Mouse (Mus musculus): ENCODE results near the gene Ppp2r3a. TPM values are rescaled to one million over a fixed set of nuclear protein-coding genes. Genes with fewer than 3 reads are reported as not detected.

Ppp2r3a gene
- polyA plus RNA-seq, 1 experiment from 2014 or later, result 28.7 TPM

DNA sequence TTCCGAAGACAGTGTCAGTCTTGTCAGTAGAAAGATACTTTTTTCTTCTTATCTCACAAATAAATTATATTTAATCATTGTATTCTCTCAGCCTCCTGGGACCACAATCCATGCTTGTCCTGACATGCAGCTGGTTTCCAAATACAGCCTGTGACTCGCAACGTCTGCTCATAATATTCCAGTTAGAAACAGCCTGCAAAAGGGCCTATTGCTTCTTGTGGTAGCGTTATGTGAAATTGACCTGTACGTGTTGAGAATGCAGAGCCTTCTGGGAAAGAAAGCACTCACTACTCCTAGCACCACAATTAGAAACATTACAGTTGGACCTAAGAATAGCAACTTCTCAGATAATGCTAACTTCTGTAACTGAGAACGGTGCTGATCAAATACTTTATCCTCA is 52.8 kb downstream of the Ppp2r3a start:
- no peak overlapping the region for H3K4me2 ChIP-seq
- H3K36me3 ChIP-seq, result no peaks in the 10 kb centered on the region
- no peak overlapping the region for H3K27ac ChIP-seq
- WGBS, result 76% methylated on average over 6 of the region's 6 CpGs
- peaks cover 6% of the 10 kb centered on the region for H3K4me1 ChIP-seq (replicated peaks)
- no peak for ATAC-seq (ENCODE audit: low FRiP score)
- no peaks in the 10 kb centered on the region for H3K9me3 ChIP-seq
- no peak overlapping the region for H3K4me3 ChIP-seq
- H3K27me3 ChIP-seq, result no peaks in the 10 kb centered on the region
- H3K9ac ChIP-seq, result no peak overlapping the region

DNA sequence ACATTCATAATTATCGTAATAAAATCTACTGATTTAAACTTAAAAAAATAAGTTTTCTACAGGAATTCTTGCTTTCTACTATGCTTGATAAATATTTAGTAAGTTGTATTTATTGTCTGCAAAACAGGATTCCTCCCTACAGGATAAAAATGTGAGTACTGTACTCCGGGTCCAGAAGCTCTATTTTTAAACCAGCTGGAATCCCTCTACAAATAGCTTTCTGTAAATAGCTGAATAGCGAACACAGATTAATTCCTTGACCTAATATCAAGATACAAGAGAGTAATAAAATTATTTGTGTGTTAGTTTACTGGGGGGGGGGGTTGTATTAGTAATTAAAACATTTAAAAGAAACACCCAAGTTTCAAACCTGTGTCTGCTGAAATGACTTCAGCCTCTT is 53.3 kb downstream of the Ppp2r3a start:
- no peak for ATAC-seq (ENCODE audit: low FRiP score)
- Histone ChIP-seq H3K9ac (no peak overlapping the region), H3K9me3 (no peaks in the 10 kb centered on the region), H3K27me3 (no peaks in the 10 kb centered on the region), H3K4me2 (no peak overlapping the region), H3K36me3 (no peaks in the 10 kb centered on the region), H3K27ac (no peak overlapping the region), H3K4me3 (no peak overlapping the region), H3K4me1 (replicated peaks) (peaks cover 6% of the 10 kb centered on the region)
- WGBS, result 91% methylated on average over 3 of the region's 3 CpGs

GRCm38 (mm10) chr9:101181962-101182701 is 69.5 kb downstream of the Ppp2r3a start:
- 50% methylated on average over 5 of the region's 5 CpGs for WGBS
- Histone ChIP-seq H3K27ac (no peak overlapping the region), H3K9me3 (no peaks in the 10 kb centered on the region), H3K9ac (no peak overlapping the region), H3K4me1 (replicated peaks) (0 out of 2 replicates have a peak, but pooled peaks cover 3% of the 10 kb centered on the region), H3K4me2 (no peak overlapping the region), H3K27me3 (no peaks in the 10 kb centered on the region), H3K4me3 (no peak overlapping the region), H3K36me3 (peaks cover 37% of the 10 kb centered on the region)
- ATAC-seq (ENCODE audit: low FRiP score), result no peak

- no peak overlapping the region for H3K4me2 ChIP-seq
- ATAC-seq (ENCODE audit: low FRiP score), result no peak
- no peak overlapping the region for H3K27ac ChIP-seq
- peaks cover 45% of the 10 kb centered on the region for H3K36me3 ChIP-seq
- no peak overlapping the region for H3K4me3 ChIP-seq
- H3K9ac ChIP-seq, result 0 out of 2 replicates have a peak overlapping the region, but pooled peaks have one; percentile 35
- WGBS, result 73% methylated on average over 6 of the region's 6 CpGs
- H3K9me3 ChIP-seq, result no peaks in the 10 kb centered on the region
- H3K27me3 ChIP-seq, result no peaks in the 10 kb centered on the region
- H3K4me1 ChIP-seq (replicated peaks), result 0 out of 2 replicates have a peak, but pooled peaks cover 3% of the 10 kb centered on the region
Measured at GRCm38 (mm10) chr9:101181291-101181690, 70.3 kb downstream of the Ppp2r3a start.

GRCm38 (mm10) chr9:101180234-101180633 is 71.4 kb downstream of the Ppp2r3a start:
- 53% methylated on average over 2 of the region's 2 CpGs for WGBS
- no peak overlapping the region for H3K4me3 ChIP-seq
- ATAC-seq (ENCODE audit: low FRiP score), result no peak
- no peak overlapping the region for H3K9ac ChIP-seq
- no peak overlapping the region for H3K4me2 ChIP-seq
- H3K4me1 ChIP-seq (replicated peaks), result 0 out of 2 replicates have a peak, but pooled peaks cover 3% of the 10 kb centered on the region
- no peaks in the 10 kb centered on the region for H3K27me3 ChIP-seq
- H3K27ac ChIP-seq, result no peak overlapping the region
- no peaks in the 10 kb centered on the region for H3K9me3 ChIP-seq
- H3K36me3 ChIP-seq, result peaks cover 37% of the 10 kb centered on the region

DNA sequence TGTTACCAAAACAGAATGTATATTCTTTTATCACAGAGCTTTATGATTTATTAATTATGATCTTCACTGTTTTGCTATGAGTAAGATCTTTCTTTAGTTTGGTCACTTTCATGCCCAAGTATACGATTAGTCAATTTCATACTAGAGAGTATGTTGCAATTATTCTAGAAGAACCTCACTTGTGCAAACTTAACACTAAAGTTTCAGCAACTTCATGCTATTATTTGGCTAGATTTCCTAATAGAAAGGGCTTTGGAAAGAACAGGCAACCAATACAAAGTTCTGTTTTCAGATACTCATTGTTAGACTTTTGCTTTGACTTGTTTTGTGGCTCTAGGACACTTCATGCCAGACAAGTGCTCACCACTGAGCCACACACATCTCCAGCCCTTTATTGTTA is 91.0 kb downstream of the Ppp2r3a start:
- Histone ChIP-seq H3K4me3 (no peak overlapping the region), H3K27ac (no peak overlapping the region), H3K27me3 (no peaks in the 10 kb centered on the region), H3K9me3 (no peaks in the 10 kb centered on the region), H3K4me2 (no peak overlapping the region), H3K4me1 (replicated peaks) (no peaks in the 10 kb centered on the region), H3K9ac (no peak overlapping the region), H3K36me3 (peaks cover 5% of the 10 kb centered on the region; the same call in 1 of the 2 replicates)
- no peak for ATAC-seq (ENCODE audit: low FRiP score)
- 100% methylated on average over 1 of the region's 1 CpGs for WGBS

DNA sequence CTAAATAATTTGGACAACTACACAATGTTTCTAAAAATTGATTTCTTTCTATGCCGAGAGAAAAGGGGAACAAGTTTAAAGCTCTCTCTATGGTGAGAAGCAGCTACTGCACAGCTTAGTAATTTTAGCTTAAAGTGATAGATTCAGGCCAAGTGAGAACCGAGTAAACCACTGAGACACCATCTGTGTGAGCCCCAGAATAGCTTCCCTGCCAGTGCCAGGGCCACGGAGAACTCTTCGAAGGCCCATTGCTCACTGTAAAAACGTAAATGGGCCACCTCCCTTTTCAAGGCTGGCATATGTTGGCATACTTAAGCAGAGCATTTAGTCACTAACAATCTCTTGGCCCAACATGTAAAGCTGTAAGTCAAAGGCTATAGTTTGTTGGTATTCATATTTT is 91.5 kb downstream of the Ppp2r3a start:
- H3K9me3 ChIP-seq, result no peaks in the 10 kb centered on the region
- no peak overlapping the region for H3K4me3 ChIP-seq
- H3K27ac ChIP-seq, result no peak overlapping the region
- no peak overlapping the region for H3K9ac ChIP-seq
- H3K36me3 ChIP-seq, result peaks cover 5% of the 10 kb centered on the region; the same call in 1 of the 2 replicates
- H3K27me3 ChIP-seq, result no peaks in the 10 kb centered on the region
- no peaks in the 10 kb centered on the region for H3K4me1 ChIP-seq (replicated peaks)
- WGBS, result 75% methylated on average over 5 of the region's 5 CpGs
- H3K4me2 ChIP-seq, result no peak overlapping the region
- ATAC-seq (ENCODE audit: low FRiP score), result no peak

DNA sequence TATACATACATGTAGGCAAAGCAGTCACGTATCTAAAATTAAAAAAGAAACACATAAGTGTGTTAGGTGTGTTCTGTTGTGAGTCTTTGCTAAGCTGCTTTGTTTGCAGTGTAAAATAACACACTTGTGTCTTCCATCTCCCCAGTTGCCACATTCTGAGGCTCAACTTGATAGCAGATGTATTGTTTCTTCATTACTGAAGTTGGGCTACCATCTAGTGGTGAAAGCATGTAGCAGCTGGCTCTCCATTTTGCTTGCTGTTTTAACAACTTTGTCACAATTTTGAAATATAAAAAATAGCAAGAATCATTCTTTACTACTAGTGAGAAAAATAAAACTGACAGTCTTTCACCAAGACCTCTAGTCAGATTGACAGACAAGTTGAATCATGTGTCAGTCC is 92.2 kb downstream of the Ppp2r3a start:
- H3K36me3 ChIP-seq, result peaks cover 5% of the 10 kb centered on the region; the same call in 1 of the 2 replicates
- 89% methylated on average over 1 of the region's 1 CpGs for WGBS
- no peak overlapping the region for H3K27ac ChIP-seq
- ATAC-seq (ENCODE audit: low FRiP score), result no peak
- H3K4me3 ChIP-seq, result no peak overlapping the region
- H3K4me2 ChIP-seq, result no peak overlapping the region
- H3K9me3 ChIP-seq, result no peaks in the 10 kb centered on the region
- H3K27me3 ChIP-seq, result no peaks in the 10 kb centered on the region
- no peaks in the 10 kb centered on the region for H3K4me1 ChIP-seq (replicated peaks)
- H3K9ac ChIP-seq, result no peak overlapping the region

GRCm38 (mm10) chr9:101152872-101153271 is 98.7 kb downstream of the Ppp2r3a start:
- WGBS, result 83% methylated on average over 5 of the region's 5 CpGs
- no peaks in the 10 kb centered on the region for H3K4me1 ChIP-seq (replicated peaks)

DNA sequence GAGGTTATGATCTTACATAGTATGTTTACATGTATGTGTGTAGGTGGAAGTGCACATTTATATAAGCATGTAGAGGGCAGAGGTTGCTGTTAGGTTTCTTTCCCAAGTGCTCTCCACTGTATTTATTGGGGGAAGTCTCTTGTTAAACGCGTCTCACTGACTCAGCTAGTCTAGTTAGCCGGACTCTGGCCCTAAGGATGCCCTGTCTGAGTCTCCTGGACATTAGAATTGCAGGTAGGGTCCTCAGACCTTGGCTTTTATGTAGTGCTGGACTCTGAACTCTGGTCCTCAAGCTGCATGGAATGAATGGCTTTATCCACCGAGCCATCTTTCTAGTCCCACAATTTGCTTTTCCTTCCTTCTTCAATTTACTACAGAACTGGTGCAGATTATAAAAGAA is 108.0 kb downstream of the Ppp2r3a start:
- ATAC-seq (ENCODE audit: low FRiP score), result no peak
- H3K9me3 ChIP-seq, result peaks cover 2% of the 10 kb centered on the region; the same call in 1 of the 2 replicates
- H3K4me2 ChIP-seq, result no peak overlapping the region
- H3K4me1 ChIP-seq (replicated peaks), result no peaks in the 10 kb centered on the region
- no peaks in the 10 kb centered on the region for H3K27me3 ChIP-seq
- H3K36me3 ChIP-seq, result peaks cover 43% of the 10 kb centered on the region
- no peak overlapping the region for H3K9ac ChIP-seq
- no peak overlapping the region for H3K4me3 ChIP-seq
- 93% methylated on average over 4 of the region's 4 CpGs for WGBS
- no peak overlapping the region for H3K27ac ChIP-seq

More at GRCm38 (mm10) chr9:101152872-101153271, 98.7 kb downstream of the Ppp2r3a start:
- no peak for ATAC-seq (ENCODE audit: low FRiP score)
- no peak overlapping the region for H3K27ac ChIP-seq
- H3K9me3 ChIP-seq, result no peaks in the 10 kb centered on the region
- H3K27me3 ChIP-seq, result no peaks in the 10 kb centered on the region
- peaks cover 14% of the 10 kb centered on the region for H3K36me3 ChIP-seq
- H3K9ac ChIP-seq, result no peak overlapping the region
- H3K4me3 ChIP-seq, result no peak overlapping the region
- H3K4me2 ChIP-seq, result no peak overlapping the region

DNA sequence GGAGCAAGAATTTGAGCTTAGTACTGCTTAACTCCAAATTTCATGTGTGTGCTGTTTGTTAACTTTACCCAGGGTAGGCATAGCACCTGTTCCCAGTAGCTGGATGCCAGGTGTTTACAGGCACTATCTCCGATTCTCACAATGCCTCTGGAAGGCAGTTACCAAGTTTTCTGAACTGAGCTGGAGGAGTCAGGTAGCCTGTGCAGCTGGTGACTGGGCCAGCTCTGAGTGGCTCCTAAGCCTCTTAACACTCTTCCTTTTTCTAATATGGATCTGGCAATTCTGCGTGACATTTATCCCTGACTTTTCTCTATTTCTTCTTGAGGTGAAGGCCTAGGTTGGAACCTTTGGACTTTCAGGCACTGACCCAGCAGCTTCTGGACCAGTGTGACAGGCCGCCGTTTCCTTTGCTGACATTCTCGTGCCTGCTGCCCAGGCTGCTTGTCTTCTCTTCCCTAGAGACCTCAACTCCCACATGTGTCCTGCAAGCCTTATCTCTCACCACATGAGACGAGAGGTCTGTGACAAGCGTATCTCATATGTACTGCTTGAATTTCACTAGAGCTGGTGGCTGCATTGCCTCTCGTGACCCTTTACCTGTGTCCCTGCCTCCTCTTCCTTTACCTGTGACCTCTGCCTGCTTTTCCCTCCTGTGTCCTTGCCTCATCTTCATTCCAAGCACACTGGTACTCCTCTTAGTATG is 137.3 kb downstream of the Ppp2r3a start:
- WGBS, result 87% methylated on average over 8 of the region's 8 CpGs
- peaks cover 24% of the 10 kb centered on the region for H3K36me3 ChIP-seq
- no peak for ATAC-seq (ENCODE audit: low FRiP score)
- no peaks in the 10 kb centered on the region for H3K27me3 ChIP-seq
- H3K4me3 ChIP-seq, result no peak overlapping the region
- no peak overlapping the region for H3K27ac ChIP-seq
- no peak overlapping the region for H3K9ac ChIP-seq
- no peaks in the 10 kb centered on the region; the same call in 1 of the 2 replicates for H3K9me3 ChIP-seq
- no peak overlapping the region for H3K4me2 ChIP-seq
- peaks cover 6% of the 10 kb centered on the region; the same call in 1 of the 2 replicates for H3K4me1 ChIP-seq (replicated peaks)

- 93% methylated on average over 4 of the region's 4 CpGs for WGBS
- H3K4me2 ChIP-seq, result no peak overlapping the region
- H3K9ac ChIP-seq, result no peak overlapping the region
- no peaks in the 10 kb centered on the region for H3K27me3 ChIP-seq
- no peak for ATAC-seq (ENCODE audit: low FRiP score)
- no peak overlapping the region for H3K27ac ChIP-seq
- H3K4me3 ChIP-seq, result no peak overlapping the region
- H3K9me3 ChIP-seq, result no peaks in the 10 kb centered on the region; the same call in 1 of the 2 replicates
- peaks cover 24% of the 10 kb centered on the region for H3K36me3 ChIP-seq
- H3K4me1 ChIP-seq (replicated peaks), result peaks cover 6% of the 10 kb centered on the region; the same call in 1 of the 2 replicates
Measured at GRCm38 (mm10) chr9:101113317-101113716, 138.3 kb downstream of the Ppp2r3a start.
